Mouse (Mus musculus): ENCODE data around the gene Cog1.

Cog1 gene

GRCm38 (mm10) chr11:113705966-113706652 lies 57.1 kb downstream of the Cog1 start:
- no peak for DNase-seq

GRCm38 (mm10) chr11:113708629-113709213 lies 59.8 kb downstream of the Cog1 start:
- no peak for DNase-seq

DNA sequence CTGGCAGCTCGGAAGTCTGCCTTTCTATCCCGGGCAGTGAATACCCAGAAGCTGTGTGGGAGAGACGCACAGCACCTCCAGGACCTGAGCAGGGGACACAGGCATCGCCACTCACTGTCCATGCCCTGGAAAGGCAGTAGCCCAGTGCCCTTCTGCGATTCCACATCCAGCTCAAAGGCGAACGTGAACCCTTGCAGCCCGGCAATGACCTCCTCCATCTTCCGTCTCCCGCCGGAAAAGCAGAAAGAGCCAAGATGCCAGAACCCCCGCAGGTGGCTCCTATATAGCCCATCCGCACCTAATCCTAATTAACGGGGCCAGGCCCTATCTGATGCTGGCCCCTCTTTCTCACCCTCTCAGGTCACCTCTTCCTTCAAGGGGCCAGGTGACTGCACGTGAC lies 60.3 kb downstream of the Cog1 start:
- DNase-seq, result no peak

DNA sequence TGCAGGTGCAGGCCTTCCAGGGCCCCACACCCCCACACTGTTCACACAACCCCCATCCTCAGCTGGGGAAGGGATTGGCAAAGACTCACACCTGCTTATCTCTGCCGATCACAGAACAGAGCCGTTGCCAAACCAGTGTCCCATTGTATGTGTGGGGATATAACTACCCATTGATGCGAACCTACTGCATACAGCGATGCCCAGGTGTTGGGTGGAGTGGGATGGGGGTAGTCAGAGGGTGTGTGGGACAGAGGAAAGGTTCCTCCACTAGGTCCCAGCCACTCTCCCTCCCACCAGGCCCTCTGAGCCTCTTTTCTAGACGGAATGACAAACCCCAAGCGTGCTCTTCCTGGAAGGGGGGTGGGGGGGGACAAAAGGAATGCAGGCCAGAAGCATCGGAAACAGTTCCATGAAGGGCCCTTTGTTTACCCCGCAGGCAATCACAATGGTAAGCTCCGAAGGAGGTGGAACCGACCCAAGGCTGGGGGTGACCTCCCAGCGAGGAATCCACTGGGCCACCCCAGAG lies 60.8 kb downstream of the Cog1 start, which contains the start of gene Cpsf4l:
Gene Cpsf4l, minus strand, starts transcription at position 287 of the 526 bp plus-strand sequence.
- no peak for DNase-seq

GRCm38 (mm10) chr11:113710257-113710777 lies 61.3 kb downstream of the Cog1 start:
- no peak for DNase-seq

DNA sequence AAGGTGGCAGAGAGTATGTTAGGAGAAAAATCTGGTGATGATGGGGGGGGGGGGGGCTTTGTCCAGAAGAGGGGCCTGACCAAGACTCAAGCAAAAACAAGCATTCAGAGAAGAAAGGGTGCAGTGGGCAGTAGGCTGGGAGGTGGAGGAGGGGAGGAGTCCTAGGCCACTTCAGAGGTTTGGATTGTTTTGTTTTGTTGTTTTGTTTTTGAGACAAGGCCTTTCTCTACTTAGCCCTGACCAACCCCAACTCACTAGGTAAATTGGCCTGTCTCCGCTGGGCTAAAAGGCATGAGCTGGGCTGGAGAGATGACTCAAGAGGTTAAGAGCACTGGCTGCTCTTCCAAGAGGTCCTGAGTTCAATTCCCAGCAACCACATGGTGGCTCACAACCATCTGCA lies 62.1 kb downstream of the Cog1 start:
- no peak for DNase-seq

DNA sequence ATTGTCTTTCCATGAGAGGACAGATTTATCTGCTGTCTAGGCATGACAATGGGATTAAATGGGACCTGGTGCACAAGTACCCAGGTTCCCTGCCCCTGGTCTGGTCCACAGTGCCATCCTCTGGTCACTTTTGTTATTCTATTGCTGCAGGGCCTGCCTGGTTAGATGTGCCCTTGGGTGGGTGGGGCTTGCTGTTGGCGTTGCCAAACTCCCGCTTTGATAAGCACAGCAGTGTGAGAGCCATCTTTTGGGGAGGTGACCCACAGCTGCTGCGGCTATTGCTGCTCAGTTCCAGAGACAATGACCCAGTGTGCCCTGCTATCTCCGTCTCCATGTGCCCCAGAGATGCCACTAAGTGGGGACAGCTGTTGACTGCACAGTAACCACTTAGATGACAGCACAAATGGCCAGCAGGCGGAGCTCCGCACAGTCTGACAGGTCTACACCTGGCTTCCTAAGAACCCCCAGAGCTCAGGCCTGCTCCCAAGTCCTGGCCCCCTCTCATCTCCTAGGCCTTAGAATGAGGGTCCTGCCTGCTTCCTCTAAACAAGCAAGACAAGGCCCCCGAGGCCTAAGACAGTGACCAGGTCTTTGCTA lies 66.2 kb downstream of the Cog1 start:
- no peak for DNase-seq

DNA sequence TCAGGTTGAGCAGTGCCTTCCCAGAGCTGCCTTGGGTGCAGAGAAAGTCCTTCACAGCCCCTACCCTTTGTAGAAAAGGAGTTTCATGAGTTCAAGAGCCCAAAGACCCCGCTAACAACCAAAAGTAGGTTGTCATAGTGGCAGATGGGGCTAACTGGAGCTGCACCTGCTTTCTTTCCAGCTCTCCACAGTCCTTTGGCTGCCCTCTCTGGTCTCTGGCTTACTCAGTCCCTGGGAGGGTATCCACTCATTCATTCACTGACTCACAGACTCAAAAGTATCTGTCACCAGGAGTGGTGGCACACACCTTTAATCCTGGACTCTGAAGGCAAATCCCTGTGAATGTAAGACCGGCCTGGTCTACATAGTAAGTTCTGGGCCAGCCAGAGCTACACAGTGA lies 67.2 kb downstream of the Cog1 start:
- no peak for DNase-seq

Data from cerebellum, postnatal 25 days (tissue).